28 mouse cellular contexts compared by ENCODE assay signal in genomic region chr11:19608523-19608922, GRCm38 (mm10).
"Had no signal": no experiment of that assay in that cellular context is flagged by ENCODE, and none has a peak within 500 bp of the region (broad histone marks: within the 10 kb centered on the region; RNA-seq: fewer than 3 reads in every experiment).

No protein-coding gene starts in this region.

- DNase-seq: gastrocnemius, adult 2 months; gastrocnemius, postnatal 10 days; gastrocnemius, postnatal 25 days; heart, adult 2 months; heart, postnatal 14 days; heart, postnatal 36 days; kidney, adult 2 months; kidney, adult 9 months; kidney, postnatal 36 days; liver; liver, embryonic 13.5 days; liver, postnatal 0 days had no signal

- H3K4me2 ChIP-seq: heart, embryonic 11.5 days; heart, embryonic 13.5 days; heart, embryonic 15.5 days; hindbrain, embryonic 12.5 days; hindbrain, embryonic 14.5 days; intestine, embryonic 15.5 days; limb, embryonic 12.5 days; liver, embryonic 11.5 days; liver, embryonic 13.5 days; liver, embryonic 15.5 days had no signal

- H3K9me3 ChIP-seq: heart, embryonic 13.5 days; heart, embryonic 15.5 days; hindbrain, embryonic 10.5 days; hindbrain, embryonic 12.5 days; intestine, embryonic 15.5 days; limb, embryonic 10.5 days; limb, embryonic 12.5 days; liver, embryonic 13.5 days; liver, embryonic 15.5 days had no signal

- ATAC-seq: hindbrain, embryonic 16.5 days; inflammation-experienced regulatory T-cells, adult 6 months; intestine, embryonic 15.5 days; intestine, postnatal 0 days; liver, postnatal 0 days had no signal

- H3K27ac ChIP-seq: gastrocnemius, adult 2 months; heart, adult 2 months; heart, embryonic 13.5 days; heart, embryonic 15.5 days; hindbrain, embryonic 10.5 days; hindbrain, embryonic 12.5 days; hindbrain, embryonic 14.5 days; intestine, embryonic 15.5 days; layer of hippocampus, adult 2 months; left cerebral cortex, adult 2 months; limb, embryonic 10.5 days; limb, embryonic 12.5 days; liver, embryonic 13.5 days; liver, embryonic 15.5 days had no signal

- H3K36me3 ChIP-seq: heart, embryonic 13.5 days; heart, embryonic 15.5 days; hindbrain, embryonic 10.5 days; hindbrain, embryonic 12.5 days; intestine, embryonic 15.5 days; limb, embryonic 10.5 days; limb, embryonic 12.5 days; liver, embryonic 13.5 days; liver, embryonic 15.5 days had no signal

- H3K4me3 ChIP-seq: gastrocnemius, adult 2 months; heart, adult 2 months; heart, embryonic 13.5 days; heart, embryonic 15.5 days; hindbrain, embryonic 10.5 days; hindbrain, embryonic 12.5 days; intestine, embryonic 15.5 days; layer of hippocampus, adult 2 months; left cerebral cortex, adult 2 months; limb, embryonic 10.5 days; limb, embryonic 12.5 days; liver, embryonic 13.5 days; liver, embryonic 15.5 days had no signal

- H3K9ac ChIP-seq: heart, embryonic 13.5 days; heart, embryonic 15.5 days; hindbrain, embryonic 12.5 days; hindbrain, embryonic 14.5 days; intestine, embryonic 15.5 days; limb, embryonic 12.5 days; liver, embryonic 13.5 days; liver, embryonic 15.5 days; liver, postnatal 0 days had no signal

- H3K4me1 ChIP-seq: heart, embryonic 13.5 days; heart, embryonic 15.5 days; hindbrain, embryonic 10.5 days; hindbrain, embryonic 12.5 days; intestine, embryonic 15.5 days; liver, embryonic 13.5 days; liver, embryonic 15.5 days had no signal

- H3K27me3 ChIP-seq: heart, embryonic 13.5 days; heart, embryonic 15.5 days; hindbrain, embryonic 12.5 days; intestine, embryonic 15.5 days; liver, embryonic 13.5 days; liver, embryonic 15.5 days had no signal
